Mouse (Mus musculus) heart, embryonic 13.5 days (tissue): ENCODE measurements around the gene 9330161L09Rik. TPM values are rescaled to one million over a fixed set of nuclear protein-coding genes. Genes with fewer than 3 reads are reported as not detected.
A peak's percentile ranks its signal among the peaks of the same experiment; 100 is the strongest.

ENCODE experiments used
- ATAC-seq: fragments of 200-750 bp; cut with Nextera tagmentation; 2 replicates; pipeline ENCODE4 v1.8.0; 2017; ENCODE audit warnings: moderate TSS enrichment; ENCODE audit not compliant: insufficient number of reproducible peaks, low FRiP score, low TSS enrichment; ENCODE audit errors: extremely low read depth
- H3K27ac ChIP-seq: fragments of 300-500 bp; sonication (generic); replicated peaks from 2 replicates; pipeline ENCODE4 v1.5.1; 2015; ENCODE audit warnings: moderate library complexity, mild to moderate bottlenecking, inconsistent platforms
- H3K27me3 ChIP-seq: fragments of 300-500 bp; sonication (generic); replicated peaks from 2 replicates; pipeline ENCODE4 v1.6.1; 2015; ENCODE audit warnings: mild to moderate bottlenecking, inconsistent platforms
- H3K36me3 ChIP-seq: fragments of 300-500 bp; sonication (generic); 2 replicates; pipeline ENCODE4 v1.6.1; 2015; ENCODE audit warnings: mild to moderate bottlenecking, inconsistent platforms
- H3K4me1 ChIP-seq: fragments of 300-500 bp; sonication (generic); 2 replicates; pipeline ENCODE4 v1.6.1; 2015; ENCODE audit warnings: inconsistent platforms
- H3K4me2 ChIP-seq: fragments of 300-500 bp; sonication (generic); 2 replicates; pipeline ENCODE4 v1.6.1; 2015; ENCODE audit warnings: inconsistent platforms, mild to moderate bottlenecking, moderate library complexity
- H3K4me3 ChIP-seq: fragments of 300-500 bp; sonication (generic); 2 replicates; pipeline ENCODE4 v1.5.1; 2015; ENCODE audit warnings: moderate library complexity, mild to moderate bottlenecking, inconsistent platforms
- H3K9ac ChIP-seq: fragments of 300-500 bp; sonication (generic); 2 replicates; pipeline ENCODE4 v1.6.1; 2015; ENCODE audit warnings: inconsistent platforms, mild to moderate bottlenecking, moderate library complexity
- H3K9me3 ChIP-seq: fragments of 300-500 bp; sonication (generic); 2 replicates; pipeline ENCODE4 v1.6.1; 2016; ENCODE audit warnings: inconsistent platforms
- WGBS: fragments of 180-500 bp; shearing (Covaris S2); methylation state at CpG from one replicate; pipeline ENCODE4 v1.1.7; 2015; ENCODE audit warnings: mixed read lengths; 5-methylcytosine and 5-hydroxymethylcytosine counted together
- polyA plus RNA-seq: library from polyadenylated mRNA; unstranded; fragments of >200 nt; fragmentation: Nextera tagmentation; extraction: Ambion mirVana; gene quantifications from 2 replicates; pipeline ENCODE4 v1.2.1, GENCODE M21; 2015

The 9330161L09Rik gene
- polyA plus RNA-seq, 1 experiment from 2014 or later, result 0.39 TPM

DNA sequence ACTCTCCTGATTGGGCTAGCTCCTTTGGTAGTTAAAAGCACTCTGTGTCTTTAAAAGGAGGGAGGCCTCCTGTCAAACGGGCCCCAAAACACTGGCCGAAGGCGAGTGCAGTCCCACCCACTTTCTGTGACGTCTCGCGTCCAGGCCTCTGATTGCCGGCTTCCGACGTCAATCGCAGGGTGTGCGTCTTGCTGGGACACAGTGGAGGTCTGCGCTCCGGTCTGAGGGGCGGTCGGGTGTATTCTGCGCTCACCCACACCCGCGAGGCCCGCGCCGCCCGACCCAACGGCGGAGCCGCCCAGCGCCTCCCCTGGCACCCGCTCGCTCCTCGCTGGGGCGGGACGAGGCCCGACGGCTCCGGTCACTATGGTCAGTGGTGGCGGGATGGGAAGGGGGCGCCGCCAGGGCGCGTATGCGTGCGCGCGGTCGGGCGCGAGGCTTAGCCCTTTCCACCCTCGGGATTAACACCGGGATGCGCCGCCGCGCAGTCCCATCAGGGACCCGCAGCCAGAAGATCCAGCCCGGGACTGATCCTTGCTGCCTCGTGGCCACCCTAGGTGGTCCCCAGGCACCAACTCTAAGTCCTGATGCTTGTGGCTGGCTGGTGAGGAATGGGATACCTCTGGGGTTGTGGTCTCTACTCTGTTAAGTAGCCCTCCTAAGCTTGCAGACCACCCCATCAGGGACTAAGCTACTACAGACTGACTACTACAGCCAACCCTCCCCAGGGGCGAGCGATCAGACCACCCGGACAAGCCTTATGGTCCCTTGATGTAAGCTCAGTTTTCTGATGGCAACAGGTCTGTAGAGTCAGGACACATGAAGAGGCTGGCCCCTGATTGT is 18.9 kb downstream of the 9330161L09Rik start, which contains the start of gene Otub2:
Gene Otub2, plus strand, starts transcription at position 178 of the 843 bp plus-strand sequence.
- H3K9me3 ChIP-seq, result no peaks in the 10 kb centered on the region
- H3K4me1 ChIP-seq, result peaks cover 48% of the 10 kb centered on the region
- peak; percentile 93 for ATAC-seq
- H3K4me3 ChIP-seq, result peak within 1 kb of the TSS; percentile 73
- H3K9ac ChIP-seq, result peak within 1 kb of the TSS; percentile 90
- H3K27ac ChIP-seq, result peak within 1 kb of the TSS; percentile 66
- no peaks in the 10 kb centered on the region for H3K27me3 ChIP-seq
- WGBS, result under 1% methylated on average over 58 of the region's 58 CpGs
- H3K36me3 ChIP-seq, result no peaks in the 10 kb centered on the region
- H3K4me2 ChIP-seq, result peak within 1 kb of the TSS; percentile 82

DNA sequence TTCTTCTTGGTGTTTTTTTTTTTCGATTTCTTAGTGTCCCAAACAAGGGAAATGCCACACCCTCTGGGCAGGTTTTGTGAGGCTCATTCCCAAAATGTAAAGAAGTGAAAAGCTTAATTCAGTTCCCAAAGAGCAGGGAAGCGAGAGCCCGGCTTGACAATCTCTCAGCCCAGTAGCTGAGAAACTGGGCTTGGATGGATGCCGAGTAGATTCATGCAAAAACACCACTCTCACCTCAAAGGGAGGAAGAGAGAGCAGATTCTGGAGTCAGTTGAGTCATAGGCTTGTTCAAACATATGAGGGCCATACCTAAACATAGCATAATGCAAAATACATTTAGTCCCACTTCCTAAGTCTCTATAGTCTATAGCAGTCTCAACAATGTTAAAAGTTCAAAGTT is 27.4 kb downstream of the 9330161L09Rik start:
- H3K9ac ChIP-seq, result no peak overlapping the region
- no peak overlapping the region for H3K27ac ChIP-seq
- peaks cover 13% of the 10 kb centered on the region for H3K4me1 ChIP-seq
- H3K9me3 ChIP-seq, result no peaks in the 10 kb centered on the region
- ATAC-seq, result no peak
- 72% methylated on average over 4 of the region's 4 CpGs for WGBS
- H3K4me3 ChIP-seq, result no peak overlapping the region
- no peaks in the 10 kb centered on the region for H3K27me3 ChIP-seq
- no peaks in the 10 kb centered on the region for H3K36me3 ChIP-seq
- no peak overlapping the region for H3K4me2 ChIP-seq

GRCm38 (mm10) chr12:103376774-103377173 is 30.8 kb downstream of the 9330161L09Rik start:
- peaks cover 19% of the 10 kb centered on the region for H3K4me1 ChIP-seq
- no peaks in the 10 kb centered on the region for H3K36me3 ChIP-seq
- ATAC-seq, result no peak
- no peak overlapping the region for H3K9ac ChIP-seq
- H3K4me2 ChIP-seq, result no peak overlapping the region
- H3K27ac ChIP-seq, result no peak overlapping the region
- WGBS, result 42% methylated on average over 4 of the region's 4 CpGs
- H3K9me3 ChIP-seq, result no peaks in the 10 kb centered on the region
- no peaks in the 10 kb centered on the region for H3K27me3 ChIP-seq
- no peak overlapping the region for H3K4me3 ChIP-seq

DNA sequence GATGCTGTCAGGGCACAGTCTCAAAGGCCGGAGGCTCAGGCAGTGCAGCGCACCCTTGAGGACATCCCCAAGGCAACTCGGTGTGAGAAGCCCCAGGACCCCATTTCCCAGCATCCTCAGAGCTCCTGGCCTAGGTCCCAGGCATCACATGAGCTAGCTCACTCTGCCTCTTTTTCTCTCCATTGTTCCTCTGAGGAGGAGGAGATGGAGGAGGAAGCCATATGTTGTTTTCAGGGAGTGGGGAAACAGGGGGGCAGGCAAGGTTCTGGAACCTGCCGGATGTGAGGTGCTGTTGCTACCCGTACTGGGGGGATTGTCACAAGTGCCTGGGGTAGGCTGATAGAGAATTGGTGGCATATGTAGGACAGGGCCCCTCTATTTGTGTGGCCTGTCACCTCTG is 31.5 kb downstream of the 9330161L09Rik start:
- no peaks in the 10 kb centered on the region for H3K27me3 ChIP-seq
- WGBS, result 66% methylated on average over 5 of the region's 5 CpGs
- no peak overlapping the region for H3K27ac ChIP-seq
- no peaks in the 10 kb centered on the region for H3K36me3 ChIP-seq
- ATAC-seq, result no peak
- no peaks in the 10 kb centered on the region for H3K9me3 ChIP-seq
- no peak overlapping the region for H3K4me3 ChIP-seq
- H3K4me1 ChIP-seq, result peaks cover 19% of the 10 kb centered on the region
- no peak overlapping the region for H3K9ac ChIP-seq
- H3K4me2 ChIP-seq, result no peak overlapping the region

- Histone ChIP-seq H3K36me3 (no peaks in the 10 kb centered on the region), H3K27me3 (peaks cover 8% of the 10 kb centered on the region; the same call in 1 of the 2 replicates), H3K4me3 (no peak overlapping the region), H3K9ac (no peak overlapping the region), H3K4me2 (no peak overlapping the region), H3K4me1 (peaks cover 19% of the 10 kb centered on the region), H3K9me3 (no peaks in the 10 kb centered on the region), H3K27ac (no peak overlapping the region)
- WGBS, result 39% methylated on average over 8 of the region's 8 CpGs
- no peak for ATAC-seq
These were observed 33.9 kb downstream of the 9330161L09Rik start for GRCm38 (mm10) chr12:103373530-103374236.

DNA sequence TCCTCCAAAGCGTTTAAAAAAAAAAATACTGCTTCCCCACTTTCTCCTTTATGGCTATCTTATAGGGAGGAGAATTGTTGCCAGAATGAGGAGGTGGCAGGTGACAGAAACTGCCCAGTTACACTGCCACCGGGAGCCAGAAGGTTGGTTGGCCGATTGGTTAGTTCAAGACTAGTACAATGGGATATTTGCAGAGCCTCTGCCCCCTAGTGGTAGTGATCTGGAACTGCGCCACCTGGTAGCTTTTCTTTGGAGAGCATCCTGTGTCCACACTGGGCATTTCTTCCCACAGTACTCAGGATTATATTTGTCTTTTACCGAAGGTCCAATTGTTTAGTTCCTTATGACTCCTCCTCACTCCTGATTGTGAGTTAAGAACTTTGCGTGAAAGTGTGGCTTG is 35.9 kb downstream of the 9330161L09Rik start:
- Histone ChIP-seq H3K4me1 (peaks cover 21% of the 10 kb centered on the region), H3K9ac (no peak overlapping the region), H3K27me3 (peaks cover 13% of the 10 kb centered on the region), H3K27ac (no peak overlapping the region), H3K36me3 (no peaks in the 10 kb centered on the region), H3K9me3 (no peaks in the 10 kb centered on the region), H3K4me2 (no peak overlapping the region), H3K4me3 (no peak overlapping the region)
- WGBS, result 31% methylated on average over 6 of the region's 6 CpGs
- no peak for ATAC-seq

DNA sequence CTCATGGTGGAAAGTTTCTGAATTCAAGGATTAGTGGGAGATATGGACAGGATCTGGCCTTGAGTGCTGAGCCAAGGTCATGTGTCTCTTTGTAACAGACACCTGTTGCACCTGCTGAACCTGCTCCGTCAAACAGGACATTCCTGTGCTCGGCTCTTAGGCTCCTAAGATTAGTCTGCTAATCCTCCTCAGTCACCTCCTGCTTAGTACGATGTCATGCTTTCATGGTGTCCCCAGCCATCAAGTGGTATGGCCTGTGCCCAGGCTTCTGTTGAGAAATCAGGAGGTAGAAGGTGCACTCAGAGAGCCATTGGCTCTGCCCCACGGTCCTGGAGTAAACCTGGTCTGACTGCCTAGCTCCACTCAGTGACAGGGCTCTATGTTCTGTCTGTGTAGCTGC is 36.8 kb downstream of the 9330161L09Rik start:
- Histone ChIP-seq H3K9me3 (no peaks in the 10 kb centered on the region), H3K4me1 (peaks cover 13% of the 10 kb centered on the region; the same call in 1 of the 2 replicates), H3K9ac (no peak overlapping the region), H3K4me2 (no peak overlapping the region), H3K4me3 (no peak overlapping the region), H3K27me3 (peaks cover 13% of the 10 kb centered on the region), H3K27ac (no peak overlapping the region), H3K36me3 (no peaks in the 10 kb centered on the region)
- WGBS, result 69% methylated on average over 4 of the region's 4 CpGs
- ATAC-seq, result no peak

DNA sequence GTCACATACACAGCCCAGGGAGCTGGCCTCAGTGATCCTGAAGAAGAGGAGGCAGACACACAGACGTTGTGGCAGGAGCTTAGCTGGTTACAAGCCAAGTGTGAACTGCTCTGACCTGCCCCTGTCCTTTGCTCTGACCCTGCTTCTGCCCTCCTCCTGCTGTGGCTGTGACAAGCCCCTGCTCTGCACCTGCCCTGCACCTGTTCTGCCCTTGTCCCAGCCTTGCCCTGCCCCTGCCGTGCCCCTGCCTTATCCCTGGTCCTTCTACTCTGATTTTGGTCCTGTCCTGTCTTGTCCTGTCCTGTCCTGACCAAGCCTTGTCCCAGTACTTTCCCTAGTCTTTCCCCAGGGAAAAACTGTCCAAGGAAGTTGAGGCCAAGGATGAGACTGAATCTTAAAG is 38.8 kb downstream of the 9330161L09Rik start:
- peaks cover 13% of the 10 kb centered on the region for H3K27me3 ChIP-seq
- H3K4me1 ChIP-seq, result peaks cover 11% of the 10 kb centered on the region; the same call in 1 of the 2 replicates
- no peak overlapping the region for H3K9ac ChIP-seq
- H3K9me3 ChIP-seq, result no peaks in the 10 kb centered on the region
- H3K27ac ChIP-seq, result no peak overlapping the region
- H3K36me3 ChIP-seq, result no peaks in the 10 kb centered on the region
- ATAC-seq, result no peak
- no peak overlapping the region for H3K4me3 ChIP-seq
- no peak overlapping the region for H3K4me2 ChIP-seq
- 46% methylated on average over 2 of the region's 2 CpGs for WGBS

DNA sequence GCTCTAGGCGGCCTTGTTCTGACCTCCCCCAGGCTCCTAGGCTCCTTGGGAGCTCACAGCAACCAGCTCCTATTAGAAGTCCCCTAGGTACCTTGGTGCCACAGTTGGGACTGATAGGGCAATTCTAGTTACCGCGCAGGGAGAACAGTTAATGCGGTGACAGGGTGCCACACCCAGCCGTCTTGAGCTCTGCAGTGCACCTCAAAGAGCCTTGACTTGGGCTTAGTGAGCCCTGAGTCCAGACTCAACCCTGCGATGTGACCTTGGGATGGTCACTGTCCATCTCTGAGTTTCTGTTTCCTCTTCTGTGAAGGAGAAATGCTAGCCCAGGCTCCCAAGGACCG is 39.3 kb downstream of the 9330161L09Rik start:
- no peak overlapping the region for H3K4me3 ChIP-seq
- H3K4me2 ChIP-seq, result peak overlapping the region; percentile 36
- H3K36me3 ChIP-seq, result no peaks in the 10 kb centered on the region
- WGBS, result 65% methylated on average over 7 of the region's 7 CpGs
- H3K9me3 ChIP-seq, result no peaks in the 10 kb centered on the region
- peaks cover 7% of the 10 kb centered on the region; the same call in 1 of the 2 replicates for H3K4me1 ChIP-seq
- H3K27me3 ChIP-seq, result peaks cover 13% of the 10 kb centered on the region
- no peak overlapping the region for H3K27ac ChIP-seq
- H3K9ac ChIP-seq, result no peak overlapping the region; the same call in 1 of the 2 replicates
- no peak for ATAC-seq

DNA sequence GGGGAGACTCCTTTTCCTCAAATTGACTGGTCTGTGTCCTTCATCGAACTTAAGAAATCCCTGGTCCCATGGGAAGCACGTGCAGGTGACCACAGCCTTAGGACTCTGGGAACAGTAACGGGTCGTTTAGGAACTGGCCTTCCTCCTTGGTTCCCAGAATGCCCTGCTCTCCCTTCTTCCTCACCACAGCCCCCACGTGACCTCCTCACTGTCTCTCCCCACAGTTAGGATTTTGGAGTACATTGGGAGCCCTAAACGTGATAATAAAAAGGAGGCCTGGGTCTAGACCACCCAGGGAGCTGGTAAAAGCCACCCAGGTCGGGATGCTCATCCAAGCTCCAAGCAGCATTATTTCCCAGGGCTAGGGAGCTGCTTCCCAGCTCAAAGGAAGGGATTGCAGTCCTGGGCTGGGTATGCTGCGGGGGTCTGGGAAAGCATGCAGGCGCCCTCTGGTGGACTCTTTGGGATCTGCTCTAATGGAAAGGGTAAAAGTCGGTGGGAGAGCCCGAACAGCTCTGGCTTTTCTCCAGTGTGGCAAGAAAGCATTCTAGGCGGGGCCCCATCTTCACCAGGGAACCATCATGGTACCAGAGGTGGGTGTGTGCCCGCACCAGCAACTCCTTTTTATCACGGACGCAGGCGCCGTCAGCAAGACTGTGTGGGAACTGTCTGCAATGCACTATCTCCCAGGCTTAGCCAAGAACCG is 39.8 kb downstream of the 9330161L09Rik start:
- Histone ChIP-seq H3K27me3 (peaks cover 13% of the 10 kb centered on the region), H3K4me2 (peak overlapping the region; percentile 36), H3K9me3 (no peaks in the 10 kb centered on the region), H3K27ac (no peak overlapping the region), H3K36me3 (no peaks in the 10 kb centered on the region), H3K9ac (no peak overlapping the region; the same call in 1 of the 2 replicates), H3K4me3 (no peak overlapping the region), H3K4me1 (peaks cover 9% of the 10 kb centered on the region)
- no peak for ATAC-seq
- WGBS, result 15% methylated on average over 18 of the region's 18 CpGs

DNA sequence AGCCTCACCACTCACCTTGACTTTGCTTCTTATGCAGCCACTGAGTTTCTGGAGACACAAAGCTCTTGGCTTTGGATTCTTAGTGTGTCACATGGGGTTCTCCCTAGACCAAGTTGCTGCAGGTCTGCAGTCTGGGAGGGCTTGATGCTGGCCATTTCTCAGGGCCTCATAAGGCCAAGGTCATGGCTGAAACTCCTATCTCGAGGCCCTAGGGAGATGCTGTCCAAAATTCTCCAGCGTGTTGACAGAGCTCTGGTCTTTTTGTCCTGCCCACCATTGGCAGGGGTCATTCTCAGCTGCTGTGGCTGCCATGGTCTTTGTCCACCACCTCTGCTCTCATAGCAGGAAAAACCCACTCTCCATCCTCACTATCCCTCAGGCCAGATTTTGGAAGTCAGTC is 40.4 kb downstream of the 9330161L09Rik start:
- H3K4me2 ChIP-seq, result no peak overlapping the region
- H3K4me3 ChIP-seq, result no peak overlapping the region
- peaks cover 13% of the 10 kb centered on the region for H3K27me3 ChIP-seq
- H3K36me3 ChIP-seq, result no peaks in the 10 kb centered on the region
- ATAC-seq, result no peak
- H3K4me1 ChIP-seq, result peaks cover 15% of the 10 kb centered on the region
- no peak overlapping the region for H3K27ac ChIP-seq
- no peak overlapping the region; the same call in 1 of the 2 replicates for H3K9ac ChIP-seq
- H3K9me3 ChIP-seq, result no peaks in the 10 kb centered on the region
- 47% methylated on average over 2 of the region's 2 CpGs for WGBS
